Mouse (Mus musculus): ENCODE measurements at regions not wholly inside any gene's neighbourhood (a gene's known extent, or its start where the extent isn't known, plus 50 kb on each side); places are given as distances from the start of the nearest gene placed in this dataset.
A peak's percentile ranks its signal among the peaks of the same experiment; 100 is the strongest.

DNA sequence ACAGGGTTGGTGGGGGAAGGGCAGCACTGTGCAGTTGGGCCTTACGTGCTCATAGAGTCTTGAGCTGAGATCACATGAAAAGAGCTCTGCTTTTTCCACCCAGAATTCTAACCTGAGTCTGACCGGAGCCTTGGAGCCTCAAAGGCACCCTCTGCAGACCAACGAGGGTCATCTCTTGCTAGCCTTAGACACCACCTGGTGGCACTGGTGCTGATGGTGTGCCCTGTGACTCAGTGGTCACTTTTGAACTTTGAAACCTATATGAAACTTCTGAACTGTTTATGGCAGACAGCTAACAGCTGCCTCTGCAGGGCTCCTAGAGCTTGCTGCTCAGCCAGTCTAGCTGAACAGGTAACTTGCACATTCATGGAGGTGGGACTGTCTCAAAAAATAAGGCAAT is 118.5 kb downstream of the Zfp706 start:
- no peak for DNase-seq (ENCODE audit: low read depth, low spot score)

DNA sequence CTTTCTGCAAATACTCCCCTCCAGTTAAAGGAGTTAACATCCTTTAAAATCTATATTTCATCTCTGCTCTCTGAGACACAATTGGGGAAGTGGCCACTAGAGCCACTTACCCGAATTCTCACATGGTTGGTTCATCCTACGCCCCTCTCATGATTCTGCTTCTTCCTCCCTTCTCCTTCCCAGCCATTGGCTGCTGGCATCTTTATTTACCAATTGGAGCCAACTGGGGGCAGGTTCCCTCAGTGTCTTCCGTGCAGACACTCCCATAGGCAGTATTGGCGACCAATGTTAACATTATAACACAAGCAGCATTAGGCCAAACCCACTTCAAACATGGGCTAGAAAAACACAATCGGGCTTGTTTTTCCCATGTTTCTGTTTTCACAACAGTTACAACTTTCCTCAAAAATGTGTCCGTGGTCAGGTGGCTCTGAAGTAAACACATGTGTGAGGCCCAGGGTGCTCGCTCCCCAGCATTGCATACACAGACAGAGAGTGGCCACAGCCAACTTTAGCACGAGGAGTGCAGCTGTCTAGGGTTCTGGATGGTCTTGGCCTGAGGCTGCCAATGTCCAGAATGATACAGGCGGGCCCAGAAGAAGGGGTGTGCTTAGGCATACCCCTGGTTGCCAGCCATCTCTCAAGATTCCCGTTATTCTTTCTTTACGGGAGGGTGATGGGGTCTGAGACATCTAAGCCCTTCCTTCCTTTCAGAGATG is 119.1 kb downstream of the Zfp706 start:
- peak; percentile 64 for DNase-seq (ENCODE audit: low read depth, low spot score)

DNA sequence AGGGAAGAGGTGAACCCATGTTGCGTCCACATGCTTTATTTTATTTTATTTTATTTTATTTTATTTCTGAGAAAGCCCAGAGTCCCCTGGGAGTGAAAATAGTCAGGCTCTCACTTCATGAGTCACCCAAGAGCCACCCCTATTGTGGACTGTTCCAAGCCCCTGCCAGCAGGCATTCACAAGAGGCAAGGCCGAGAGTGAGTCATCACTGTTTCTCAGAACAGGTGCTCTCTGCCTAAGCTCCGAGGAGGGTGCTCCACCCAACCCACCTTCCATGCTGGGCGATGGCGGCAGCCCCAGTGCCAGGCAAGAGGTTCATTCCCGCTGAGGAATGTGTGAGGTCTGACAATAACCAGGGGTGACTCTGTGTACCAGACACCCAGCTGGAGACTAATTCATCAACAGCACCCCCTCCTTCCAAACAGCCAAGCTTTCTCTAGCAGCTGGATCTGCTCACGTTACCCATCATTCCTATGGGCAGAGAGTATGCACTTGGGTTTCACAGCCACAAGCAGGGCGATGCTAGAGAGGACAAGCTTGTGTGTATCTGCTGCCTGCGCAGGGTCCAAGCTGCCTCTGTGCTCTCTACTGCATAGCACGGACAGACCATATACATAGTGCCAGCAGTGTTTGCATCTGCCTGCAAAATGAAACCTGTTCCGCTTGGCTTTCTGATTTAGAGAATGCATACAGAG is 122.8 kb downstream of the Zfp706 start:
- peak; percentile 52 for DNase-seq (ENCODE audit: low read depth, low spot score)

DNA sequence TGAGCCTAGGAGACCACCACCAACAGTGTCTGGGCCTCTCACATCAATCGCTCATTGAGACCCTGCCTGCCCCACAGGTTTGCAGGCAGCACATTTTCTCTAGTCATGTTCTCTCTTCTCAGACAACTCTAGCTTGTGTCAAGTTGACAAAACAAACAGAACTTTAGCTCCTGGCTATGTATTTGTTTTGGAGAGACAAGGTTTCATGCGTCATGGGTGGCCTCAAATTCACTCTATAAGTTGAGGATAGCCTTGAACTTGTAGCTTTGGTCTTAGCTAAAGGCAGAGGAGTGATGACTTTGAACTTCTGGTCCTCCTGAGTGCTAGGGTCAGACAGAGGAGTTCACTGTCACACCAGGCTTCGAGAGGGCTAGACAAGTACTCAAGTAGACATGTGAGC is 123.5 kb downstream of the Zfp706 start:
- DNase-seq (ENCODE audit: low read depth, low spot score), result no peak

DNA sequence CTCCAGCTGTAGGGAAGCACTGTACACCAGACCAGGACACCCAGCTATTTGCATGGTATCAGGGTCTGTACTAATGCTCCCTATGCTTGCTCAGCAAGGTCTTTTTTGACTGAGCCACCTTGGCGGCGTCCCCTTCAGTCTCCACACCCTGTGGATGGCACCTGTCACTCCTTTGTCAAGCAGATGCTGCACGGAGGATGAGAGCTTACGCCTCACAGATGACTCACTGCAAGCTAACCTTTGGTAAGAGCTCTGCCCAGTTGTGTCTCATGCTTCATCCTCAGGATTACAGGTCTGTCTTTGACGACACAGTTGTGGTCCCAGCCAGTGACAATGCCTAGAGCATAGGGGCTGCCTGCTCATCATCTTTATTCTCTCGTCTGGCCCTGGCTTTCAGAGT is 124.4 kb downstream of the Zfp706 start:
- peak; percentile 47 for DNase-seq (ENCODE audit: low read depth, low spot score)

DNA sequence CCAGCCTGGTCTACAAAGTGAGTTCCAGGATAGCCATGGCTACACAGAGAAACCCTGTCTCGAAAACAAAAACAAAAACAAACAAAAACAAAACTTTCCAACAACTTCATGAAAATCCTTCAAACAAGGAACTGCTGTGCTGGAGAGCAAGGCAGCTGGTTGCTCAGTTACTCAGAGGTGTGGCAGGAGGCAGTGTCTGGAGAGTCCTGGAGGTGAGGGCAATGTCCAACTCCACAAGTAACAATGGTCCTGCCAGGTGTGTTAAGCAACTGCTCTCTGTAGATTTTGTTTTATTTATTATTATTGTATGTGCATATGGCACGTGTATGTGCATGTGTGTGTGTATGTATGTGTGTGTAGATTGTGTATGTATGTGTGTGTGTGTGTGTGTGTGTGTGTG is 126.0 kb downstream of the Zfp706 start:
- no peak for DNase-seq (ENCODE audit: low read depth, low spot score)

DNA sequence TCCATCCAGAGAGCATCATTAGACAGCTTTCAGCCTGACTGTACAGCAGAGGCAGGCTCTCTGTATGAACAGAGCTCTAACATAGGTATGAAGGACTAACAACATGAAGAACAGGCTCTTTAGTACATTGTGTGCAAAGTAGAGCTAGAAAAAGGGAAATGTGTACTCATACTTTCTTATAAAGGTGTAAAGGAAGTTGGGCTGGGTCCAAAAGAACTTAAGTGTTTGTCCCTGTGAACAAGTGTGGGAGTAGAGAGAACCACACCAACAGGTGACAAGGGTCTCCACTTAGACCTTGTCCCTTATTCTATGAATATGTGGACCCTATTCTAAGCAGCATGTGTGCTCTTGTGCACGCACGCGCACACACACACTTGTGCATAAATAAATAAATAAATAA is 127.0 kb downstream of the Zfp706 start:
- no peak for DNase-seq (ENCODE audit: low read depth, low spot score)

DNA sequence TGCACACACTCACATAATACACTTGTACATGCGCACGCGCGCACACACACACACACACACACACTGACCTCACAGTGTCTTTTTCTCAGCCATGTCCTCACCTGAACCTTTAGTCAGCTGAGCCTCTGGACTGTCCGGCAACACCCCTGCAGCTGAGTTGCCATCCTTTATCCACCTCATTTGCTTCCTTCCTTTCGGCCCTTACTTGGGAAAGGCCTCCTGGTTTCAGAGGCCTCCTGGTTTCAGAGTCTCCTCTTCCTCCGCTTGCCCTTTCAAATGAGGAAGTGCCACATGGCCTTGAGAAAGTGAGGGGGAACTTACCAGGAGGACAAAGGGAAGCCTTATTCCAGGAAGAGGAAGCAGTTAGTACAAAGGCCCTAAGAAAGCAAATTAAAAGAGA is 128.0 kb downstream of the Zfp706 start:
- no peak for DNase-seq (ENCODE audit: low read depth, low spot score)

DNA sequence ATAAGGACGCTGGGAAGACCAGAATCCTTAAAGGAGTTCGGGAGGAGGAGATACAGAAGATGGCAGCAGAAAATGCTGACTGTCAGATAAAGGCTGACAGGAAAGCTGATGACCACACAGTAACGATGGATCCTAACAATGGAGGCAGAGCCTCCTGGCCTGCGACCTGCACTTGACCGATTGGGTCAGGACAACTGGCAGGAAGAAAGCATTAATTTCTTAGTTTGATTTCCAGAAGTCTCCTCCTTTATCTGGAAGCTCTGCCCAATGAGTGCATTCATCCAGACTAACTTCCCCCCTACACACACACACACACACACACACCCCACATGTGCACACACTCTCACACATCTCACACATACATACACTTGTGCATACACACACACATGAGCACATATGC is 128.6 kb downstream of the Zfp706 start:
- DNase-seq (ENCODE audit: low read depth, low spot score), result no peak

DNA sequence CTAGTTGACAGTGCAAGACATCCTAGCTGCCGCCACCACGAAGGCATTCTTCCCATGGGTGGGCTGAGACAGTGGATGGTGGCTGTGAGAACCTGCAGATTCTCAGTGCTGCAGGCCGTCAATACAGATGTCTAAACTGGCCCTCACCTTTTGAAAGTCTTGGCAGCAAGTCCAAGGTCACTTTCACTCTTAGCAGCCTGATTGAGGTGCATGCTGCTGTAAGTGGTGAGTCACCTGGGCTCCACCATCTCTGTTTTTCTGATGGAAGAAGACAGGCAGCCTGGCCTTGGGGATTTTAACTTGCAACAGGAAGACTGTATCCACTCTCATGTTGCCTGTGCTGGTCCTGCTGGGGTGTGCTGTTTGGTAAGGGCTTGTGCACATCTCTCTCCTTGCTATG is 129.3 kb downstream of the Zfp706 start:
- peak; percentile 54 for DNase-seq (ENCODE audit: low read depth, low spot score)

DNA sequence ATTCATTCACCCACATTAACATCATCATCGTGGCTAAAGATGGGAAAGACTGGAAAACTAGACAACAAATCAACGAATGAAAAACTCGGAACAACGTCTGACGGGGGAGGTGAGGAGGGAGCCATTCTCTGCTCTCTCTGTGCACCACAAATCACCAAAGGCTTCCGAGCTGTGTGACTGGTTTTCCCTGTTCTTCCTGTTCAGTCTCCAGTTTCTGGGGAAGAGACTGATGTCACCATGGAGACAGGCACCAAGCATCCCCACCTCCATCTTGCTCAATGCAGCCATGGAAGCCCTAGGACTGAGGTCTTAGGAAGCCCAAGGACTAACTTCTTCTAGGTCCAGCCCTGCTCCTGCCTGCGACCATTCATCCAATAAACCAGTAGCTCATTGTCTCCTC is 130.1 kb downstream of the Zfp706 start:
- DNase-seq (ENCODE audit: low read depth, low spot score), result no peak

DNA sequence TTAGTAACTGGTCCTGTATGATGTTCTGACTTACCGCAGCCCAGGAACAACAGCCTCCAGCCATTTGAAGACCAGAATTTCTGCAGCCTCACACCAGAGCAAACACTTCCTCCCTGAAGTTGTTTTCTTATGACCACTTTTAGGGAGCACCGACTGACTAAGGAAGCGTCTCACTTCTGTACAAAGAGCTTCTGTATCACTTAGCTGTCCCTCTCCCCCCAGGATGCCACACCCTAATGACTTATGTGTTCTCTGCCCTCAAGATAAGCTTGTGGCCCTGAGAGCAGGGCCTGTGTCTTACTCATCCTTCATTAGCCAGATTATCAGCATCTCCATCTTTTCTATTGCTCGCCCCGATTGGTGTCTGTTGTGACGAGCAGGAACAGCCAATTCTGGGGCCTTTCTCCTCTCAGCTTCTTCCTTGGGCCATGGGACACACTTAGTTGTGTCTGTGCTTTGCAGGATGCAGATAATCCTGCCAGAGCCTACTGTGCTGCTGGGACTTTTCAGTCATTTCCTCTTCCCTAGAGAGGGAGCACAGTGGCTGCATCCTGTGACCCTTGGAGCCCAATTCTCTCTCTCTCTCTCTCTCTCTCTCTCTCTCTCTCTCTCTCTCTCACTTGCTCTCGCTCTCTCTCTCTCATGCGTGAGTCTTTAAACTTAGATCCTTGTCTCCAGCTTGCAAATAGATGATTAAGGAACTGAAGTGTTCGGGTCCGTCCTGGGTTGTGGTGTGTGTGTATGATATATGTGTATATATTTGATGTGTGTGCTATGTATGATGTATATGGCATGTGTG is 131.4 kb downstream of the Zfp706 start:
- DNase-seq (ENCODE audit: low read depth, low spot score), result no peak

DNA sequence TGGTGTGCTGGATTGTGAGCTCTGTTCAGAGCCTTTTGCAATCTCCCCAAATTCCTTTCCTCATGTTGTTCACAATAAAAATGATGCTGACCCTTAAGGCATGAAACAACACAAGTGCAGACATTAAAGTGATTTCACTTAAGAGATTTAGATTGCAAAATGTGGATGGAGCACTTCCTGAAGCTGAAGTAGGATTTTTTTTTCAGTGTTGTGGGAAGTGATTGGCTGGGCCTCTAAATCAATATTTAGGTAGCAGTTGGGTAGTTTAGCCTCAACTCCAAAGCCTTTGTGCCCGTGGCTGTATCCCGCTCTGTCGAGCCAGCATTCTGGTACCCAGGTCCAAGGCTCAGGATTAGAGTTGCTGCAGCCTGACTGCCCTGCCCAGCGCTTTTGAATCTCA is 133.0 kb downstream of the Zfp706 start:
- DNase-seq (ENCODE audit: low read depth, low spot score), result no peak

DNA sequence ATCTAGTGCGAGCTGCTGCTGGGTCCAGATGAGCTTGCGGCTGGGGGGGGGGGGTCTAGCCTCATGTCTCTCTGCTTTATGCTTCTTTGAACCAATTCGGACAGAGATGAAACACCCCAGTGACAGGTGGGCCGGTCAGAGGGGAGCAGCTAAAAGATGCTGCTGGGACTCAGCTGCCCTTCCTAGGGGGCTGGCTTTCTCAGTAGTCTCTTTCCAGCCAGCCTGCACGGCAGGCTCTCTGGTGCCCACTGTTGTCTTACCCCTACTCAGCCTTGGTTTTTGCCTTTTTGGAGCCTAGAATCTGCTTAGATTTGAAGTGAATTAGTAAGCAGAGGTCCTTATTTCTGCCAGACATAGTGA is 133.7 kb downstream of the Zfp706 start:
- no peak for DNase-seq (ENCODE audit: low read depth, low spot score)

DNA sequence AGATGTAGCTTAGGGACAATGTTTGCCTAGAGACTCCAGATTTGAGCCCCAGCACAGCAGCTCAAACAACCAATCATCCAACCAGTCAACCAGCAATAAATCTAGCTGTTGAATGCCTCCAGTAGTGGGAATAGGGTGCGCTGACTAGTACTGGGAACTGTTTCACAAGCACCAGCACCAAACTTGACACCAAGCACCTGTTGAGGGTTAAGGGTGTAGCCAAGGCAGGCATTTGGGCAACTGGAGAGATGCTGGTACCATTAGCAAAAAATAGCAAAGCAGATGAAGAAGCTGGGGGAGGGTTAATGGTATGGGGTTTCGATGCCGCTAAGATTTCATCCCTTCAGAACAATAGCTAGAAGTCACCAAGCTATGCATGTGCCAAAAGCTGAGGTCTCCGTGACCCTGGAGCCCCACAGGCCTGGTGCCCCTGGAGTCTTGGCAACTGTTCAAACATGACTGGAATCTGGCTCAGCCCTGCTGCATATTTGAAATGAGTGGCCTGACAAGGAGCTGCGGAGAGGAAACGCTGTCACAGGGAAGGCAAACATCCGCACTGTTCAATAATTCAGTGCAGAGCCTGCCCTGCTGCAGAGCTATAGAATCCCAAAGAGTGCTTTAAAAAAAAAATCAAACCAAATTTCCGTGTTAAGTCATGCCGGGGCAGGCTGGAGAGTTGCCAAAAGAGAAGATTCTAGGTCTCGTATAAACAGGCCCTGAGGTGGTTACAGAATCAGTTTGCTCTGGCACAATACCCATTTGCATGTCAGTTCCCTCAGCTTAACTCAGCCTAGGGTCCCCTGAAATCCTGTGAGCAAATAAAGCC is 134.3 kb downstream of the Zfp706 start:
- no peak for DNase-seq (ENCODE audit: low read depth, low spot score)

DNA sequence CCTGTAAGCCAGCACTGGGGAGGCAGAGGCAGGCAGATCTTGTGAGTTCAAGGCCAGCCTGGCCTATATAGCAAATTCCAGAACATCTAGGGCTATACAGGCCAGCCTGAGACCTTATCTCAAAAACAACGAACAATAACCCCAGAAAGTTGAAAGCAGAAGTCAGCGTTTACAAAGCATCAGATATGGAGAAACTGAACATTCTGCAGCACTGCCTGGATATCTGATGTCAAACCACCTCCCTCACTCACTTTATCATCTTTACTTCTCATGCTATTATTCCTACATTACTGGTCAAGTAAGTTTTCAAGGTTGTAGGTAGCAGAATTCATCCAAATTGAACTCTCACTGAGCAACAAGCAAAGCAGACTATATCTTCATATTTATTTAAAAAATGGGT is 135.0 kb downstream of the Zfp706 start:
- DNase-seq (ENCODE audit: low read depth, low spot score), result no peak

DNA sequence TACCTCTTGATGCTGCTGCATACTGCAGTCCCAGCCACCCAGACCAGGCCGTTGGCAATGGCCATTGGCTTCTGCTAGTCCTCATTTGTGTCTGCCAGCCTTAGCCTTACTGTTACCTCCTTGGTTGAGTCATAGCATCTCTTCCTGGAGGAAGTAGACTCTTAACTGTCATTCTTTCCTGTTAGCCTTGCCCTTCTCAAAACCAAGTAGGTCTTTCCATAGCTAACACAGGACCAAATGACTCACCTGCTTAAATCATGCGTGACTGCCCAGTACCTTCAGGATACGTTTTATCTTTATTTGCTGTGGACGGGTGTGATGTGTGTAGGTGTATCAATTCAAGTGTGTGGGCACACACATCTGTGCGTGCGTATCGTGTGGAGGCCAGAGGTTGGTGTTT is 136.9 kb downstream of the Zfp706 start:
- DNase-seq (ENCODE audit: low read depth, low spot score), result no peak

DNA sequence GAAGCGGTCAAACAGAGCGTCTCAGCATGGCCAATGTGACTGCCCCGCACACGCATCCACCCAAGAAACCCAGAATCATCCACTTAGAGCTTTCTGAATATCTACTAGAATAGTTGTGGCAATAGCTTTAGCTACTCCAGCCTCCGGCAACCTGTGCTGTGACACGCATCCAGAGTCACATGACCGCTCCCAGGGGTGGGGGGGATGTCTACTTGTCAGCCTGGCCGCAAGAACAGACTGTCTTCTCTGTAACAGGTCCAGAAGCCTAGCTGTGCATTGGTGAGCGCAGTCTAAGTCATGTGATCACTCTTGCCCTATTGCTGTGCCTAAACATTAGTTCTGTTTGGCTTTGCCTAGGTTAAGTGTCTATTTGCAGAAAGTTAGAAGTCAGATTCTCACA is 137.5 kb downstream of the Zfp706 start:
- DNase-seq (ENCODE audit: low read depth, low spot score), result no peak

DNA sequence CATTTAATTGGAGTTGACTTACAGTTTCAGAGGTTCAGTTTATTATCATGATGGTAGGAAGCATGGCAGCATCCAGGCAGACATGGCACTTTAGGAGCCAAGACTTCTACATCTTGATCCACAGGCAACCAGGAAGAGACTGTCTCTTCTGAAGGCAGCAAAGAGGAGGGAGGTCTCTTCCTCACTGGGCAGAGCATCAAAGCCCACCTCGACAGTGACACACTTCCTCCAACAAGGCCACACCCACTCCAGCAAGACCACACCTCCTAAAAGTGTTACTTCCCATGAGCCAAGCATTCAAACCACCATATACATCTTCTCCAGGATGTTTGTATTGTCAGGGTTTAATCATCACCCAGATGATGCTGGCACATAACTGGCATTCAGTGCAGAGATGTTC is 141.5 kb downstream of the Zfp706 start:
- no peak for DNase-seq (ENCODE audit: low read depth, low spot score)

DNA sequence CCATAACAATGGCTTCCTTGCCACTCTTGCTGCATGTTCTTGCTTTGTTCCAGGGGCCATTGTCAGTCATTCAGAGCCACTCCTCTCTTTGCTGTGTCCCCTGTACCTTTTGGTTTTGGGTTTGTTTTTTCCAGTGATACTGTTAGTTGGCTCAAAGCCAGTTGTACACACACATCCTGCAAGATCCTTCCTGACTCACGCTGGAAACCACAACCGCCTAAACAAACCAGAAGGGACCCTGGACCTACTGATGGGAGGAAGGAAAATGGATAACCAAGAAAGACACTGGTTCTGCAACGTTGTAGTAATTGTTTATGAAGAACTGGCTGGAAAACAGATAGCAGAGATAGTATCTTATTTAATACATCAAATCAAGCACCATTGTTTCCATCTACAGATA is 142.2 kb downstream of the Zfp706 start:
- no peak for DNase-seq (ENCODE audit: low read depth, low spot score)

DNA sequence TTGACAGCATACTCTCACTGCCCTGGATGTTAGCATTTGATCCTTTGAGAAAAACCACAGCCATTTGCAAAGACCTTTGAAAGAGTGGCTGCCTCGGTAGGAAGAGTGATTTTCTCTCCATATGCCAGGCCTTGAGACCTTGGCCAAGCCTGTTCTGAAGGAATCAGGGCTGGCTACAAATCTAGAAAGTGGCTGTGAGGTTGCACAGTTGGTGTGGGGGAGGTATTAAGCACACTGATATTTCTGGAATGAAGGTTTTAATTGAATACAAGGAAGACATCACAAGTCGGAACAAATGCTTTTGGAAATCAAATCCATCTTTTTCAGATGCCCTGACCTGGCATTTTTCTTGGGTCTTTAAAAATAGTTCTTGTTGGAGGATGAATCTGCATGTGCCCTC is 143.5 kb downstream of the Zfp706 start:
- DNase-seq (ENCODE audit: low read depth, low spot score), result no peak

DNA sequence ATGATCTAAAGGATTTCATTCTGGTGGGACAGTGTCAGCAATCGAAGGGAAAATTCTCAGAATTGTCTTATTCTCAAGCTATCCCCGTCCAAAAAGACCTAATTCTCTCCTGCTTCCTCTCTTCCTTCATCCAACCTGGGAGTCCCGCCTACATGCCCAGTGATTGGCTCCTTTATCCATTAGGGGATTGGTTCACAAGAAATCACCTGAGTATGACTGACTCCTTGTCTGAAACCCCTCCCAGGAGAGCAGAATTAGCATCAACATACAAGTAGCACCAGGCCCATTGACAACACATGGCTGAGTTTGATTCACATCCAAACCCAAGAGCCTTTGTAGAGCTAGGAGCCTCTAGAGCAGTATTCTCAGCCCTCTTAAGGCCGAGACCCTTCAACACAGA is 148.9 kb downstream of the Zfp706 start:
- peak; percentile 82 for DNase-seq (ENCODE audit: low read depth, low spot score)
